Mouse (Mus musculus): ENCODE data around the gene C1rl.
"Not testable (repeated sequence)": the region's sequence is repeated elsewhere in the genome, so short reads cannot be mapped to it uniquely, and the experiment has no call there.

DNA sequence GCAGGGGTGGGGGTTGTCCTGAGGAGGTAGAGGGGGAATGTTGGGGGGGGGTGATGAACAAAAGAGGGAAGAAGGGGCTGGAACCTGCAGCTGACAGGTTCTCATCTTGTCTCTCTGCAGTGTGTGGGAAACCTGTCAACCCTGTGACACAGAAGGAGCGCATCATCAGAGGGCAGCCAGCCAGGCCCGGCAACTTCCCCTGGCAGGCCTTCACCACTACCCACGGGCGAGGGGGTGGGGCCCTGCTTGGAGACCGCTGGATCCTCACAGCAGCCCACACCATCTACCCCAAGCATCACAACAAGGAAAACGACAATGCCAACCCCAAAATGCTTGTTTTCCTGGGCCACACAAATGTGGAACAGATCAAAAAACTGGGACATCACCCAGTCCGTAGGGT, 29.2 kb downstream of the C1rl start:
- TF ChIP-seq CTCF (IDR thresholded peaks at IDR 0.05; ENCODE audit: low read depth); EP300 (optimal IDR thresholded peaks at IDR 0.05): not testable (repeated sequence)
